Mouse (Mus musculus) forebrain, embryonic 16.5 days (tissue): ENCODE data around the gene Gid4. TPM values are rescaled to one million over a fixed set of nuclear protein-coding genes. Genes with fewer than 3 reads are reported as not detected.
"Not testable (repeated sequence)": the region's sequence is repeated elsewhere in the genome, so short reads cannot be mapped to it uniquely, and the experiment has no call there.

ENCODE experiments used
- ATAC-seq: fragments of 200-750 bp; cut with Nextera tagmentation; 2 replicates; pipeline ENCODE4 v1.8.0; 2017; ENCODE audit warnings: mild to moderate bottlenecking, moderate library complexity
- H3K27ac ChIP-seq: fragments of 300-500 bp; sonication (generic); 2 replicates; pipeline ENCODE4 v1.5.1; 2014; ENCODE audit warnings: low read length, control low read depth
- H3K27me3 ChIP-seq: fragments of 300-500 bp; sonication (generic); replicated peaks from 2 replicates; pipeline ENCODE4 v1.6.1; 2014; ENCODE audit warnings: low read length; ENCODE audit not compliant: control insufficient read depth, insufficient read depth
- H3K36me3 ChIP-seq: fragments of 300-500 bp; sonication (generic); 2 replicates; pipeline ENCODE4 v1.6.1; 2014; ENCODE audit not compliant: control insufficient read depth, insufficient read depth
- H3K4me1 ChIP-seq: fragments of 300-500 bp; sonication (generic); replicated peaks from 2 replicates; pipeline ENCODE4 v1.6.1; 2014; ENCODE audit warnings: low read length; ENCODE audit not compliant: control insufficient read depth, insufficient read depth
- H3K4me2 ChIP-seq: fragments of 300-500 bp; sonication (generic); 2 replicates; pipeline ENCODE4 v1.6.1; 2014; ENCODE audit warnings: mild to moderate bottlenecking, low read length, control low read depth
- H3K4me3 ChIP-seq: fragments of 300-500 bp; sonication (generic); replicated peaks from 2 replicates; pipeline ENCODE4 v1.5.1; 2014; ENCODE audit warnings: mild to moderate bottlenecking, low read length, control low read depth
- H3K9ac ChIP-seq: fragments of 300-500 bp; sonication (generic); replicated peaks from 2 replicates; pipeline ENCODE4 v1.6.1; 2014; ENCODE audit warnings: low read depth, low read length, control low read depth
- H3K9me3 ChIP-seq: fragments of 300-500 bp; sonication (generic); 2 replicates; pipeline ENCODE4 v1.6.1; 2016; ENCODE audit warnings: low read length; ENCODE audit not compliant: control insufficient read depth
- WGBS: fragments of 180-500 bp; shearing (Covaris S2); extraction: QIAGEN DNeasy Blood & Tissue Kit; methylation state at CpG from one replicate; pipeline ENCODE4 v1.1.7; 2014; 5-methylcytosine and 5-hydroxymethylcytosine counted together
- polyA plus RNA-seq: library from polyadenylated mRNA; unstranded; fragments of >200 nt; fragmentation: Nextera tagmentation; extraction: Ambion mirVana; gene quantifications from 2 replicates; pipeline ENCODE4 v1.2.1, GENCODE M21; 2015

Gene Gid4
- polyA plus RNA-seq, 1 experiment from 2014 or later = 28.7 TPM

DNA sequence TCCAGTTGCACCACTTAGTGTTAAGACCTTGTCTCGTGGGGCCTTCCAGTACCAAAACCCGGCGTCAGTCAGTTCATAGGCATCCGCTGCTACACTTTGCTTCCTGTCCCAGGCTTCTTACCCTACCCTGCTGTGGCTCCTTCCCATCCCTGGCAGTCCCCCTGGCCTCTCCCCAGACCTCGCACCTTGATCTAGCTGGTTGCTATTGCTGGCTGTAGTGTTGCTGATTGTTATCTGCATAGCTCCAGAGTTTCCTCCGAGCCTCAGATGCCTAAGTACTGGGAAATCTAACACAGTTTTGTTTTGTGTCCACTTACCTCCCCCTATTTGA is 1.5 kb downstream of the Gid4 start:
- Histone ChIP-seq H3K9ac (peak overlapping the region; percentile 91), H3K4me3 (peak overlapping the region; percentile 93), H3K9me3 (no peaks in the 10 kb centered on the region), H3K4me1 (peaks cover 27% of the 10 kb centered on the region), H3K27ac (no peak overlapping the region), H3K27me3 (no peaks in the 10 kb centered on the region), H3K36me3 (no peaks in the 10 kb centered on the region), H3K4me2 (peak overlapping the region; percentile 90)
- WGBS = 29% methylated on average over 6 of the region's 6 CpGs
- no peak for ATAC-seq

- Histone ChIP-seq H3K4me3 (no peak overlapping the region), H3K36me3 (peaks cover 8% of the 10 kb centered on the region; the same call in 1 of the 2 replicates), H3K9me3 (no peaks in the 10 kb centered on the region), H3K27me3 (no peaks in the 10 kb centered on the region), H3K27ac (no peak overlapping the region), H3K4me2 (no peak overlapping the region), H3K9ac (no peak overlapping the region), H3K4me1 (peaks cover 12% of the 10 kb centered on the region)
- no peak for ATAC-seq
- WGBS = 72% methylated on average over 5 of the region's 6 CpGs
These were observed 5.2 kb downstream of the Gid4 start for GRCm38 (mm10) chr11:60422046-60422668.

DNA sequence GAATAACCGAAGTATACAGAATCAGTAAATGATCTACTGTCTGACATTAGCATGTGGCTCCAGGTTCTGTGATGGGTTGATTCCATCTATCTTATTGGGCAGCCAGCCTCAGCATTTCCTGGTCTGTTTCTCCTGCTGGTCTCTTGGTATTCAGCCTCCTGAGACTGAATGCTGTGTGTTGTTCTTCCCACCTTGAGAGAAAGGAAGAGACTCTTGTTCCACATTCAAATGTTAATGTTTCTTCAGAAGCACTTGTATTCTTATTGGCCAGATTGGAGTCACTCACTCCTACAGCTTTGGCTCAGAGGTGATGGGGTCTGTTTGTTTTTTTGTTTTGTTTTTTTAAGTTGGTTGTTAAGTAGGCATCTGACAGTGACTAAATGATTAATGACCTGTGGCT is 6.1 kb downstream of the Gid4 start:
- Histone ChIP-seq H3K27me3 (no peaks in the 10 kb centered on the region), H3K4me3 (no peak overlapping the region), H3K36me3 (peaks cover 14% of the 10 kb centered on the region), H3K4me2 (no peak overlapping the region), H3K9me3 (no peaks in the 10 kb centered on the region), H3K4me1 (peaks cover 10% of the 10 kb centered on the region), H3K27ac (no peak overlapping the region), H3K9ac (no peak overlapping the region)
- WGBS = 70% methylated on average over 1 of the region's 1 CpGs
- ATAC-seq = no peak

- H3K9ac ChIP-seq = no peak overlapping the region
These were observed 9.5 kb downstream of the Gid4 start for GRCm38 (mm10) chr11:60426417-60426816.

DNA sequence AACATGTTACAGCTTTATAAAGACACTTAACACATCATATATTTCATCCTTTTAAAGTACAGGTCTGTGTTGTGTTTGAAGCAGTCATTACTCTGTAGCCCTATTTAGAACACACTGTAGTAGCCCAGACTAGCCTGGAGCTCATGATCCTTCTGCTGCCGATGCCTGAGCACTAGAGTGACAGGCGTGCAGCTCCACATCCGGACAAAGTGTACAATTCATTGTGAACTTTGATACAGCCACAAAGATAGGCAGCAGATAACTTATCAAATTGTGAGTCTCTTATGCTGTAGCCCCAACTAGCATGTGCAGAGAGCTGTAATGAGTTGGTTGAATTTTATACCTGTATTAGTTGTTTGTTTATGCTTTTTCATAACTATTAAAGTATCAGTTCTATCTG is 10.7 kb downstream of the Gid4 start:
- H3K9ac ChIP-seq = no peak overlapping the region
- H3K4me1 ChIP-seq = no peaks in the 10 kb centered on the region
- no peak for ATAC-seq
- no peak overlapping the region for H3K4me2 ChIP-seq
- no peak overlapping the region for H3K4me3 ChIP-seq
- 96% methylated on average over 3 of the region's 3 CpGs for WGBS
- H3K36me3 ChIP-seq = peaks cover 17% of the 10 kb centered on the region
- H3K9me3 ChIP-seq = no peaks in the 10 kb centered on the region
- H3K27ac ChIP-seq = no peak overlapping the region
- H3K27me3 ChIP-seq = no peaks in the 10 kb centered on the region

More at GRCm38 (mm10) chr11:60426417-60426816, 9.5 kb downstream of the Gid4 start:
- Histone ChIP-seq H3K27me3 (no peaks in the 10 kb centered on the region), H3K36me3 (peaks cover 14% of the 10 kb centered on the region), H3K27ac (no peak overlapping the region), H3K4me2 (no peak overlapping the region), H3K9me3 (no peaks in the 10 kb centered on the region), H3K4me1 (no peaks in the 10 kb centered on the region), H3K4me3 (no peak overlapping the region)
- 71% methylated on average over 1 of the region's 1 CpGs for WGBS
- ATAC-seq = no peak

DNA sequence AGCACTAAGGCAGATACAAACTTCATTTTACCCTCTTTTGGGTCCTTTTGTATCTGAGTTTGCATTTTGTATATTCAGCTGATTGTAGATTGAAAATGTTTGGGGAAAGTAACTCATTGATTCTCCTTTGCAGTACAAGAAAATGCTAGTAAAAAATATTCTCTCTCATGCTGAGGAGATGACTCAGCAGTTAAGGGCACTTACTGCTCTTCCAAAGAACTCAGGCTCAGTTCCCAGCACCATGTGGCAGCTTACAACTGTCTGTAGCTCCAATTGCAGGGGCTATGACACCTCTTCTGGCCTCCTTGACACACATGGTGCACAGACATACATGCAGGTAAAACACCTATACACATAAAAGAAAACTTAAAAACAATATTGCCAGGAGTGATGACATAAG is 16.6 kb downstream of the Gid4 start:
- H3K9me3 ChIP-seq = no peaks in the 10 kb centered on the region
- H3K4me2 ChIP-seq = no peak overlapping the region
- H3K4me1 ChIP-seq = no peaks in the 10 kb centered on the region
- no peak overlapping the region for H3K4me3 ChIP-seq
- no peak for ATAC-seq
- no peak overlapping the region for H3K27ac ChIP-seq
- H3K36me3 ChIP-seq = peaks cover 14% of the 10 kb centered on the region
- no peaks in the 10 kb centered on the region for H3K27me3 ChIP-seq
- no peak overlapping the region for H3K9ac ChIP-seq

DNA sequence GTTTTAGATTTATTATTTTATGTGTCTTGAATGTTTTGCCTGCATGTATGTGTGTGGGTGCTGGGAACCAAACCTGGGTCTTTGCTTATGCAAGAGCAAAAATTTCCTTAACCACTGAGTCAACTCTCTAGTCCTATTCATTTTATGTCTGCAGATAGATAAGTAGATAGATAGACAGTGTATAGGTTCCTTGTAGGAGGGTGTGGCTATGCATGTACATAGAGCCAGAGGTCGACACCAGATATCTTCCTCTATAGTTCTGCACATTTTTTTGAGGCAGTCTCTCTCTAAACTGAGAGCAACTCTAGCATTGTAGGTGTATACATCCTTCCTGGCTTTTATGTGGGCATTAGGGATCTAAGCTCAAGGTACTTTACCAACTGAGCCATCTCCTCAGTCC is 18.2 kb downstream of the Gid4 start:
- Histone ChIP-seq H3K4me1 (no peaks in the 10 kb centered on the region), H3K9ac (no peak overlapping the region), H3K4me2 (no peak overlapping the region), H3K27me3 (no peaks in the 10 kb centered on the region), H3K27ac (no peak overlapping the region), H3K4me3 (no peak overlapping the region), H3K9me3 (no peaks in the 10 kb centered on the region), H3K36me3 (peaks cover 16% of the 10 kb centered on the region)
- ATAC-seq = no peak
- 97% methylated on average over 1 of the region's 1 CpGs for WGBS

GRCm38 (mm10) chr11:60436618-60437017 is 19.7 kb downstream of the Gid4 start:
- Histone ChIP-seq H3K27me3 (no peaks in the 10 kb centered on the region), H3K4me3 (no peak overlapping the region), H3K36me3 (peaks cover 16% of the 10 kb centered on the region), H3K27ac (no peak overlapping the region), H3K4me2 (no peak overlapping the region), H3K4me1 (no peaks in the 10 kb centered on the region), H3K9me3 (no peaks in the 10 kb centered on the region), H3K9ac (no peak overlapping the region)
- WGBS = 95% methylated on average over 3 of the region's 3 CpGs
- no peak for ATAC-seq

DNA sequence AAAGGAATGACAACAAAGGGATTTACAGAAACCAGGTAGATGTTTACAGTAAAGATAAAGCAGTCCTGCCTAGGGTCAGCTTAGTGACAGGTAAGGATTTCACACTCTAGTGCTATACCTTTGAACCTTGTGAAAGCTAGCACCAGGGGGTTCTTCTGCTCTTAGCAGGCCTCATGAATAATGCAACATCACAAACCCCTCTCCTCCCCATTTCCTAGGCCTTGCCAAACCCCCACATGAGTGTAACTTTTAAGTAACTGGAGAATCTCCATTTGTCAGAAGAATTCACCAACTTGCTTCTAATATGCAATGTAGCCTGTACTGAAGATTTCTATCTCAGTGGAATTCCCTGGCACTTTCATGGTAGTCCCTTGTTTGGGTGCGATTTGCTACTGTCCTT is 22.7 kb downstream of the Gid4 start:
- H3K4me1 ChIP-seq, H3K9me3 ChIP-seq: not testable (repeated sequence)
- H3K36me3 ChIP-seq = peaks cover 24% of the 10 kb centered on the region

DNA sequence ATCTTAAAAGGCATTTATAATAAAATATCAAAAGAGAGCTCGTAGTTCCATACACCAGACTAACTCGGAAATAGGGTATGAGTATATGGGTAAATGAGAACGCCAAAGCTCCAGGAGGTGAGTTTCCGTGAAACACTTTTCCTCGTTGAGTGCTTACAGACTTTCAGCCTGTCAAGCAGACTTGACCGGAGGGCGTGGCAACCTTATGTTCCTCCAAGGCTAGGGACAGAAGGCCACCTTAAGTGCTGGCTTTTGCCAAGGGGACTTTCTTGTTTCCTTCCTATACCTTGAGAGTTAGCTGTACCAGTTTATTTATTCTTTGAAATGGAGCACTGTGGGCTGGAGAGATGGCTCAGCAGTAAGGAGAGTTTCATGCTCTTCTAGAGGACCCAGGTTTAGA is 23.2 kb downstream of the Gid4 start:
- WGBS = 47% methylated on average over 7 of the region's 7 CpGs
- H3K4me2 ChIP-seq = no peak overlapping the region
- H3K36me3 ChIP-seq = peaks cover 24% of the 10 kb centered on the region
- no peak overlapping the region for H3K4me3 ChIP-seq
- no peak overlapping the region for H3K27ac ChIP-seq
- no peak overlapping the region for H3K9ac ChIP-seq
- no peak for ATAC-seq
- H3K27me3 ChIP-seq = no peaks in the 10 kb centered on the region
- no peaks in the 10 kb centered on the region for H3K9me3 ChIP-seq
- no peaks in the 10 kb centered on the region for H3K4me1 ChIP-seq

More for the DNA sequence above, 22.7 kb downstream of the Gid4 start:
- not testable (repeated sequence) for H3K4me2 ChIP-seq, H3K27ac ChIP-seq, H3K27me3 ChIP-seq, H3K9ac ChIP-seq, ATAC-seq, H3K4me3 ChIP-seq
- WGBS = 21% methylated on average over 1 of the region's 1 CpGs
